Mouse (Mus musculus) MEL (cell line): ENCODE measurements around the gene Alkbh4.

Experiments used
- CHD2 ChIP-seq: IDR thresholded peaks from 2 replicates; pipeline ENCODE4 v1.6.1; 2011; ENCODE audit warnings: low read length, improper control_type of control experiment
- CTCF ChIP-seq, 3 experiments: IDR thresholded peaks in 2 of 3; conservative IDR thresholded peaks in 1 of 3; 2 replicates each; pipeline ENCODE4 v1.5.1; 2011 to 2012; ENCODE audit warnings: low read length in 3 of 3, low read depth in 2 of 3, mild to moderate bottlenecking in 2 of 3, improper control_type of control experiment in 1 of 3, inconsistent platforms in 1 of 3, mixed read lengths in 1 of 3, moderate library complexity in 1 of 3; ENCODE audit not compliant: control insufficient read depth in 1 of 3, insufficient read depth in 1 of 3, poor library complexity in 1 of 3, severe bottlenecking in 1 of 3
- EP300 ChIP-seq, 2 experiments: IDR thresholded peaks; 2 replicates each; pipeline ENCODE4 v1.6.1; 2011; ENCODE audit warnings: improper control_type of control experiment in 2 of 2, low read length in 2 of 2, low read depth in 1 of 2, mild to moderate bottlenecking in 1 of 2
- POLR2AphosphoS5 ChIP-seq: IDR thresholded peaks from 2 replicates; pipeline ENCODE4 v1.6.1; 2012; ENCODE audit warnings: low read depth, borderline replicate concordance, mild to moderate bottlenecking, inconsistent platforms, low read length, moderate library complexity, mixed read lengths
- TCF12 ChIP-seq: IDR thresholded peaks from 2 replicates; pipeline ENCODE4 v1.6.1; 2014; ENCODE audit warnings: low read depth, mild to moderate bottlenecking, inconsistent platforms, low read length, improper control_type of control experiment, moderate library complexity
- ZC3H11A ChIP-seq: IDR thresholded peaks from 2 replicates; pipeline ENCODE4 v1.6.1; 2012; ENCODE audit warnings: low read depth, mild to moderate bottlenecking, inconsistent platforms, low read length, improper control_type of control experiment

GRCm38 (mm10) chr5:136136292-136136990 is 495 bp downstream of the Alkbh4 start:
- TF ChIP-seq ZC3H11A: no peak
- no peak for TF ChIP-seq CTCF (IDR thresholded peaks at IDR 0.05 in 2 of 3, conservative IDR thresholded peaks at IDR 0.05 in 1 of 3; ENCODE audit: control insufficient read depth in 1 of 3, insufficient read depth in 1 of 3, low read depth in 2 of 3, low read length in 3 of 3, poor library complexity in 1 of 3, severe bottlenecking in 1 of 3)
- no peak for TF ChIP-seq POLR2AphosphoS5
- TF ChIP-seq TCF12: no peak
- peak; percentile 9; the same call in 1 of the 2 replicates for TF ChIP-seq CHD2
- no peak for TF ChIP-seq EP300 (IDR thresholded peaks at IDR 0.05; ENCODE audit: low read depth in 1 of 2, low read length in 2 of 2)
